In the genomic region with DNA sequence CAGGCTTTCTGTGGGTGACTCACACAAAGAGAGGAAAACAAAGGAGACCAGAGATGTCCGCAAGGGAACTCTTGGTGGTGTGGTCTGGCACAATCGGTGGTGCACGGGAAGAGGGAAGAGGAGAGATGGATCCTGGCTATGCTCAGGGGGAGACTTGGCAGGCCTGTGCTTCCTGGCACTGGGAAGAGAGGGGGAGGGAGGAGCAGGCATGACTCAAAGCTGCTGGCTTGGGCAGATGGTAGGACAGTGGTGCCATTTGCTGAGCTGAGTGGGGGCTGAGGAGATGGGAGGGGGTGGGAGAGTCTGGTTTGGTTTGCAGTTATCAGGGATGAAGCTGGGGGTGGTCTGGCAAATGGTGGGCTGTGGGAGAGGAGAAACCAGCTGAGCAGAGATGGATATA, we compare ENCODE assay signal across 10 mouse cellular contexts. TPM values are rescaled to one million over a fixed set of nuclear protein-coding genes. Genes with fewer than 3 reads are reported as not detected.
DNase-seq lines count a peak whose midpoint lies in the region; ATAC-seq and TF ChIP-seq lines count a peak whose summit lies in the region.
"Had no signal": no experiment of that assay in that cellular context is flagged by ENCODE, and none has a peak within 500 bp of the region (broad histone marks: within the 10 kb centered on the region; RNA-seq: fewer than 3 reads in every experiment).

No protein-coding gene starts in this region.

- no peaks in the 10 kb centered on the region for H3K4me1 ChIP-seq in midbrain, postnatal 0 days (ENCODE audit: insufficient read depth, low read length)
- H3K4me1 ChIP-seq in midbrain, embryonic 14.5 days (ENCODE audit: control insufficient read depth, insufficient read depth, low read length) = no peaks in the 10 kb centered on the region
- H3K4me1 ChIP-seq in forebrain, embryonic 12.5 days = peaks cover 11% of the 10 kb centered on the region; the same call in 1 of the 2 replicates

- no peak overlapping the region for H3K9ac ChIP-seq in midbrain, postnatal 0 days (replicated peaks; ENCODE audit: low read length, poor library complexity, severe bottlenecking)
- H3K9ac ChIP-seq in midbrain, embryonic 14.5 days (replicated peaks; ENCODE audit: low read length) = no peak overlapping the region
- H3K9ac ChIP-seq in forebrain, embryonic 12.5 days = no peak overlapping the region
- H3K9ac ChIP-seq: embryonic facial prominence, embryonic 12.5 days had no signal

- no peak overlapping the region for H3K4me2 ChIP-seq in midbrain, postnatal 0 days (ENCODE audit: low read depth, low read length, poor library complexity, severe bottlenecking)
- no peak overlapping the region for H3K4me2 ChIP-seq in midbrain, embryonic 14.5 days (ENCODE audit: low read length)
- no peak overlapping the region for H3K4me2 ChIP-seq in forebrain, embryonic 12.5 days
- H3K4me2 ChIP-seq: embryonic facial prominence, embryonic 12.5 days had no signal

- H3K9me3 ChIP-seq in midbrain, postnatal 0 days (ENCODE audit: low read length) = no peaks in the 10 kb centered on the region
- H3K9me3 ChIP-seq in midbrain, embryonic 14.5 days (ENCODE audit: control insufficient read depth, low read length) = no peaks in the 10 kb centered on the region
- H3K9me3 ChIP-seq in forebrain, embryonic 12.5 days = no peaks in the 10 kb centered on the region
- H3K9me3 ChIP-seq: embryonic facial prominence, embryonic 12.5 days had no signal

- no peak; the same call in 1 of the 2 replicates for ATAC-seq in midbrain, postnatal 0 days (ENCODE audit: low FRiP score)
- no peak for ATAC-seq in midbrain, embryonic 14.5 days (ENCODE audit: low FRiP score, low TSS enrichment)
- ATAC-seq in forebrain, embryonic 12.5 days (ENCODE audit: low FRiP score) = no peak

- H3K27me3 ChIP-seq in midbrain, postnatal 0 days (ENCODE audit: insufficient read depth, low read length) = no peaks in the 10 kb centered on the region
- H3K27me3 ChIP-seq in midbrain, embryonic 14.5 days (ENCODE audit: control insufficient read depth, insufficient read depth, low read length) = no peaks in the 10 kb centered on the region
- no peaks in the 10 kb centered on the region for H3K27me3 ChIP-seq in forebrain, embryonic 12.5 days
- H3K27me3 ChIP-seq: embryonic facial prominence, embryonic 12.5 days had no signal

- no peaks in the 10 kb centered on the region for H3K36me3 ChIP-seq in midbrain, postnatal 0 days (ENCODE audit: insufficient read depth, low read length)
- H3K36me3 ChIP-seq in midbrain, embryonic 14.5 days (ENCODE audit: control insufficient read depth, insufficient read depth, low read length) = no peaks in the 10 kb centered on the region
- no peaks in the 10 kb centered on the region for H3K36me3 ChIP-seq in forebrain, embryonic 12.5 days (replicated peaks)
- H3K36me3 ChIP-seq: embryonic facial prominence, embryonic 12.5 days had no signal

- H3K27ac ChIP-seq in midbrain, postnatal 0 days (ENCODE audit: low read depth, low read length) = no peak overlapping the region
- no peak overlapping the region for H3K27ac ChIP-seq in midbrain, embryonic 14.5 days (replicated peaks; ENCODE audit: low read depth, low read length)
- 0 out of 2 replicates have a peak overlapping the region, but pooled peaks have one; percentile 3 for H3K27ac ChIP-seq in forebrain, embryonic 12.5 days
- H3K27ac ChIP-seq: embryonic facial prominence, embryonic 12.5 days had no signal

- no peak overlapping the region for H3K4me3 ChIP-seq in midbrain, postnatal 0 days (ENCODE audit: low read depth, low read length)
- no peak overlapping the region for H3K4me3 ChIP-seq in midbrain, embryonic 14.5 days (replicated peaks; ENCODE audit: low read depth, low read length)
- H3K4me3 ChIP-seq in forebrain, embryonic 12.5 days (replicated peaks) = no peak overlapping the region
- H3K4me3 ChIP-seq: embryonic facial prominence, embryonic 12.5 days had no signal

- peak; percentile 70 for DNase-seq in midbrain, postnatal 0 days (ENCODE audit: low spot score)
- no peak for DNase-seq in midbrain, embryonic 14.5 days
- DNase-seq in layer of hippocampus, postnatal 36 days = peak; percentile 85 to 87
- DNase-seq in telencephalon, adult 2 months (ENCODE audit: low read depth, low spot score) = peak; percentile 91
- DNase-seq in kidney, postnatal 36 days = no peak
- no peak for DNase-seq in kidney, adult 9 months
- no peak for DNase-seq in spleen, postnatal 36 days (ENCODE audit: low spot score in 2 of 2)

- TF ChIP-seq CTCF in midbrain, postnatal 0 days (IDR thresholded peaks at IDR 0.05) = no peak

- 66% methylated on average over 3 of the region's 3 CpGs for WGBS in midbrain, postnatal 0 days
- WGBS in midbrain, embryonic 14.5 days = 72% methylated on average over 3 of the region's 3 CpGs
- WGBS in forebrain, embryonic 12.5 days = 60% methylated on average over 3 of the region's 3 CpGs

RNA-seq across cellular contexts. Expression of gene Kctd6, which starts 5.1 kb away (rescaled TPM):
- total RNA-seq in midbrain, postnatal 0 days (2014; rRNA removed) = 18.7 and 23.1 TPM in 2 replicates
- 33.6 and 42.8 TPM in 2 replicates for polyA plus RNA-seq in midbrain, postnatal 0 days (2015; fragmentation: Nextera tagmentation; extraction: Ambion mirVana)
- polyA plus RNA-seq in midbrain, embryonic 14.5 days (2014; fragmentation: Nextera tagmentation; extraction: Ambion mirVana) = 9.1 and 11.6 TPM in 2 replicates
- polyA plus RNA-seq in forebrain, embryonic 12.5 days (2016; fragmentation: Nextera tagmentation; extraction: Ambion mirVana) = 6.7 and 14.8 TPM in 2 replicates
- total RNA-seq in layer of hippocampus, postnatal 36 days (2021) = 10 to 100 TPM; 76.1 to 78.8 TPM

RNA-seq across cellular contexts. Expression of gene Pdhb, which starts 36.1 kb away (rescaled TPM):
- 153 and 192 TPM in 2 replicates for total RNA-seq in midbrain, postnatal 0 days (2014; rRNA removed)
- 256 and 264 TPM in 2 replicates for polyA plus RNA-seq in midbrain, postnatal 0 days (2015; fragmentation: Nextera tagmentation; extraction: Ambion mirVana)
- 242 and 245 TPM in 2 replicates for polyA plus RNA-seq in midbrain, embryonic 14.5 days (2014; fragmentation: Nextera tagmentation; extraction: Ambion mirVana)
- polyA plus RNA-seq in forebrain, embryonic 12.5 days (2016; fragmentation: Nextera tagmentation; extraction: Ambion mirVana) = 199 and 211 TPM in 2 replicates
- 100 to 1,000 TPM; 185 to 197 TPM for total RNA-seq in layer of hippocampus, postnatal 36 days (2021)

RNA-seq across cellular contexts. Expression of gene Acox2, which starts 50.3 kb away (rescaled TPM):
- total RNA-seq in midbrain, postnatal 0 days (2014; rRNA removed) = 0.44 TPM in 1 of 2 replicates, not detected in the other
- polyA plus RNA-seq in midbrain, postnatal 0 days (2015; fragmentation: Nextera tagmentation; extraction: Ambion mirVana) = 0.10 and 0.28 TPM in 2 replicates
- not detected in 2 replicates for polyA plus RNA-seq in midbrain, embryonic 14.5 days (2014; fragmentation: Nextera tagmentation; extraction: Ambion mirVana)
- 0.21 TPM in 1 of 2 replicates, not detected in the other for polyA plus RNA-seq in forebrain, embryonic 12.5 days (2016; fragmentation: Nextera tagmentation; extraction: Ambion mirVana)
- not detected for total RNA-seq in layer of hippocampus, postnatal 36 days (2021)
- total RNA-seq: hematopoietic stem cell, adult 5-6 weeks had no signal
- polyA plus RNA-seq: embryonic facial prominence, embryonic 12.5 days had no signal

Comparison
In these comparisons a context has a peak if more than half of its experiments do, and no peak if none do; other contexts are left out.
1. DNase-seq: peak in midbrain, postnatal 0 days (single experiment), layer of hippocampus, postnatal 36 days (2 of 2) and telencephalon, adult 2 months (single experiment); none in midbrain, embryonic 14.5 days (single experiment), kidney, postnatal 36 days (0 of 2), kidney, adult 9 months (single experiment) and spleen, postnatal 36 days (0 of 2).